In the genomic region with DNA sequence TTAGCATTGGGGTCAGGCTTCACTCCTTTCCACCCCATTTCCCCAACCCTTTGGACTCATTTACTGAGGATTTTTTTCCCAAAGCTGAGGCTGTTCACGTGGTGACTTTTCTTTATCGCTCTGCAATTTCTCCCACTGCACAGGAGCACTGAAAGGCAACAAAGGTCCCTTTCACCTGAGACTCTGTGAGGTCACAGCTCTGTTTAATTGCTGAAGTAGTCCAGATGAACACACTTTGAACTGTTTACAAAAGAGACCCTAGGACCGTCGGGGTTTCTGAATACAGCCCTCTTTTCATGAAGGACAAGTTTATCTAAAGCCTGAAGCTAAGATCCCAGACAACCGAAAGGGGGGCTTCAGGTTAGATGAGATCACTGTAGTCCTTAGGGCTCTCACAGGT, we compare ENCODE assay signal across 26 mouse cellular contexts.
DNase-seq lines count a peak whose midpoint lies in the region; ATAC-seq lines count a peak whose summit lies in the region.
"Had no signal": no experiment of that assay in that cellular context is flagged by ENCODE, and none has a peak within 500 bp of the region (broad histone marks: within the 10 kb centered on the region; RNA-seq: fewer than 3 reads in every experiment).

No protein-coding gene starts in this region.

- no peaks in the 10 kb centered on the region for H3K4me1 ChIP-seq in embryonic facial prominence, embryonic 11.5 days (ENCODE audit: control insufficient read depth, insufficient read depth, low read length)
- H3K4me1 ChIP-seq in embryonic facial prominence, embryonic 10.5 days, result no peaks in the 10 kb centered on the region; the same call in 1 of the 2 replicates
- H3K4me1 ChIP-seq in kidney, embryonic 15.5 days, result 0 out of 2 replicates have a peak, but pooled peaks cover 2% of the 10 kb centered on the region
- no peaks in the 10 kb centered on the region for H3K4me1 ChIP-seq in lung, embryonic 16.5 days (replicated peaks; ENCODE audit: control insufficient read depth, insufficient read depth, low read length)
- H3K4me1 ChIP-seq in limb, embryonic 13.5 days, result no peaks in the 10 kb centered on the region
- H3K4me1 ChIP-seq: forebrain, embryonic 13.5 days; heart, embryonic 12.5 days; liver, embryonic 15.5 days had no signal

- no peak overlapping the region for H3K4me2 ChIP-seq in embryonic facial prominence, embryonic 11.5 days (ENCODE audit: low read depth, low read length)
- no peak overlapping the region for H3K4me2 ChIP-seq in kidney, embryonic 15.5 days
- H3K4me2 ChIP-seq in lung, embryonic 16.5 days (ENCODE audit: low read depth, low read length), result no peak overlapping the region
- no peak overlapping the region for H3K4me2 ChIP-seq in limb, embryonic 13.5 days (replicated peaks)
- H3K4me2 ChIP-seq: forebrain, embryonic 13.5 days; heart, embryonic 12.5 days; hindbrain, embryonic 14.5 days; liver, embryonic 15.5 days; lung, embryonic 15.5 days had no signal

- no peaks in the 10 kb centered on the region for H3K36me3 ChIP-seq in embryonic facial prominence, embryonic 11.5 days (replicated peaks; ENCODE audit: control insufficient read depth, insufficient read depth, low read depth, low read length)
- H3K36me3 ChIP-seq in embryonic facial prominence, embryonic 10.5 days (replicated peaks), result no peaks in the 10 kb centered on the region
- H3K36me3 ChIP-seq in kidney, embryonic 15.5 days, result no peaks in the 10 kb centered on the region
- H3K36me3 ChIP-seq in lung, embryonic 16.5 days (ENCODE audit: control insufficient read depth, insufficient read depth, low read length), result no peaks in the 10 kb centered on the region
- no peaks in the 10 kb centered on the region for H3K36me3 ChIP-seq in limb, embryonic 13.5 days
- H3K36me3 ChIP-seq: G1E; heart, embryonic 12.5 days; liver, embryonic 15.5 days; lung, embryonic 15.5 days had no signal

- H3K9ac ChIP-seq in embryonic facial prominence, embryonic 11.5 days (replicated peaks; ENCODE audit: low read length), result no peak overlapping the region
- H3K9ac ChIP-seq in kidney, embryonic 15.5 days, result no peak overlapping the region
- no peak overlapping the region for H3K9ac ChIP-seq in lung, embryonic 16.5 days (ENCODE audit: low read length)
- no peak overlapping the region for H3K9ac ChIP-seq in limb, embryonic 13.5 days
- H3K9ac ChIP-seq: forebrain, embryonic 13.5 days; heart, embryonic 12.5 days; hindbrain, embryonic 14.5 days; liver, embryonic 15.5 days; lung, embryonic 15.5 days had no signal

- 35% methylated on average over 5 of the region's 5 CpGs for WGBS in embryonic facial prominence, embryonic 11.5 days
- WGBS in embryonic facial prominence, embryonic 10.5 days, result 38% methylated on average over 5 of the region's 5 CpGs
- WGBS in kidney, embryonic 15.5 days, result 52% methylated on average over 5 of the region's 5 CpGs
- WGBS in lung, embryonic 16.5 days, result 22% methylated on average over 5 of the region's 5 CpGs
- 52% methylated on average over 5 of the region's 5 CpGs for WGBS in limb, embryonic 13.5 days

- H3K4me3 ChIP-seq in embryonic facial prominence, embryonic 11.5 days (ENCODE audit: low read depth, low read length), result no peak overlapping the region
- H3K4me3 ChIP-seq in embryonic facial prominence, embryonic 10.5 days, result no peak overlapping the region
- no peak overlapping the region for H3K4me3 ChIP-seq in kidney, embryonic 15.5 days (replicated peaks)
- no peak overlapping the region for H3K4me3 ChIP-seq in lung, embryonic 16.5 days (ENCODE audit: low read length)
- no peak overlapping the region for H3K4me3 ChIP-seq in limb, embryonic 13.5 days
- H3K4me3 ChIP-seq: forebrain, embryonic 13.5 days; heart, embryonic 12.5 days; layer of hippocampus, adult 2 months; liver, embryonic 15.5 days; lung, embryonic 15.5 days had no signal

- no peak for ATAC-seq in embryonic facial prominence, embryonic 11.5 days (replicated peaks; ENCODE audit: insufficient number of reproducible peaks, low FRiP score, low TSS enrichment, low read depth)
- ATAC-seq in kidney, embryonic 15.5 days (replicated peaks; ENCODE audit: low FRiP score), result no peak
- ATAC-seq in lung, embryonic 16.5 days (ENCODE audit: low read depth), result peak; percentile 57; the same call in 1 of the 2 replicates
- 0 out of 2 replicates have a peak, but pooled peaks have one; percentile 40 for ATAC-seq in limb, embryonic 13.5 days (ENCODE audit: low FRiP score, low read depth)
- ATAC-seq: forebrain, embryonic 13.5 days; inflammation-experienced regulatory T-cells, adult 6 months; midbrain, embryonic 16.5 days had no signal

- DNase-seq in embryonic facial prominence, embryonic 11.5 days (ENCODE audit: low spot score), result peak; percentile 8
- DNase-seq in embryonic facial prominence, embryonic 10.5 days (ENCODE audit: low spot score), result no peak
- peak; percentile 55 for DNase-seq in kidney, adult 9 months
- DNase-seq in lung, postnatal 25 days (ENCODE audit: low spot score), result no peak
- DNase-seq in right cerebral cortex, adult 2 months (ENCODE audit: low spot score in 2 of 2), result no peak
- DNase-seq: adrenal gland, adult 8-10 months; cerebellum, adult 8-10 months; cerebellum, postnatal 25 days; gastrocnemius, postnatal 25 days; heart, adult 18-20 months; heart, postnatal 4 days; spleen, adult 18-20 months; thymus, postnatal 25 days had no signal

- H3K27ac ChIP-seq in embryonic facial prominence, embryonic 11.5 days (replicated peaks; ENCODE audit: low read depth, low read length), result no peak overlapping the region
- no peak overlapping the region for H3K27ac ChIP-seq in embryonic facial prominence, embryonic 10.5 days (replicated peaks)
- no peak overlapping the region for H3K27ac ChIP-seq in kidney, embryonic 15.5 days
- no peak overlapping the region for H3K27ac ChIP-seq in lung, embryonic 16.5 days (ENCODE audit: low read length)
- no peak overlapping the region for H3K27ac ChIP-seq in limb, embryonic 13.5 days
- H3K27ac ChIP-seq: forebrain, embryonic 13.5 days; hindbrain, embryonic 14.5 days; layer of hippocampus, adult 2 months; liver, embryonic 15.5 days; lung, embryonic 15.5 days; macrophage had no signal

- H3K27me3 ChIP-seq in embryonic facial prominence, embryonic 11.5 days (ENCODE audit: control insufficient read depth, insufficient read depth, low read length), result no peaks in the 10 kb centered on the region
- H3K27me3 ChIP-seq in embryonic facial prominence, embryonic 10.5 days (replicated peaks; ENCODE audit: low read depth, poor library complexity, severe bottlenecking), result no peaks in the 10 kb centered on the region
- no peaks in the 10 kb centered on the region for H3K27me3 ChIP-seq in kidney, embryonic 15.5 days
- H3K27me3 ChIP-seq in lung, embryonic 16.5 days (ENCODE audit: control insufficient read depth, insufficient read depth, low read depth, low read length), result no peaks in the 10 kb centered on the region
- H3K27me3 ChIP-seq in limb, embryonic 13.5 days, result no peaks in the 10 kb centered on the region
- H3K27me3 ChIP-seq: forebrain, embryonic 13.5 days; heart, embryonic 12.5 days; liver, embryonic 15.5 days; lung, embryonic 15.5 days had no signal

- H3K9me3 ChIP-seq in embryonic facial prominence, embryonic 11.5 days (replicated peaks; ENCODE audit: control insufficient read depth, low read length), result no peaks in the 10 kb centered on the region
- no peaks in the 10 kb centered on the region for H3K9me3 ChIP-seq in embryonic facial prominence, embryonic 10.5 days
- H3K9me3 ChIP-seq in kidney, embryonic 15.5 days (replicated peaks), result no peaks in the 10 kb centered on the region
- H3K9me3 ChIP-seq in lung, embryonic 16.5 days (ENCODE audit: control insufficient read depth, low read length), result no peaks in the 10 kb centered on the region
- H3K9me3 ChIP-seq in limb, embryonic 13.5 days, result no peaks in the 10 kb centered on the region
- H3K9me3 ChIP-seq: forebrain, embryonic 13.5 days; G1E; heart, embryonic 12.5 days; liver, embryonic 15.5 days; lung, embryonic 15.5 days had no signal

Comparison
In these comparisons a context has a peak if more than half of its experiments do, and no peak if none do; other contexts are left out.
1. DNase-seq: peak in embryonic facial prominence, embryonic 11.5 days (single experiment) and kidney, adult 9 months (single experiment); none in embryonic facial prominence, embryonic 10.5 days (single experiment), lung, postnatal 25 days (single experiment) and right cerebral cortex, adult 2 months (0 of 2).
2. ATAC-seq: peak in lung, embryonic 16.5 days (single experiment) and limb, embryonic 13.5 days (single experiment); none in embryonic facial prominence, embryonic 11.5 days (single experiment) and kidney, embryonic 15.5 days (single experiment).